Mouse (Mus musculus): Measurements from ENCODE around the gene Fcer2a. TPM values are rescaled to one million over a fixed set of nuclear protein-coding genes. Genes with fewer than 3 reads are reported as not detected.
A peak's percentile ranks its signal among the peaks of the same experiment; 100 is the strongest.

Gene Fcer2a
- polyA plus RNA-seq, 1 experiment from 2014 or later, result 0.14 TPM

GRCm38 (mm10) chr8:3645804-3646203 lies 48.2 kb downstream of the Fcer2a start:
- Histone ChIP-seq H3K27ac (ENCODE audit: low read length) (no peak overlapping the region), H3K4me1 (ENCODE audit: insufficient read depth, low read depth, low read length) (no peaks in the 10 kb centered on the region), H3K9ac (replicated peaks; ENCODE audit: low read depth) (no peak overlapping the region), H3K9me3 (ENCODE audit: low read length) (no peaks in the 10 kb centered on the region), H3K4me2 (replicated peaks; ENCODE audit: low read depth, low read length) (no peak overlapping the region), H3K36me3 (ENCODE audit: insufficient read depth, low read length) (no peaks in the 10 kb centered on the region), H3K27me3 (replicated peaks; ENCODE audit: insufficient read depth, low read length) (no peaks in the 10 kb centered on the region), H3K4me3 (ENCODE audit: low read depth, low read length) (no peak overlapping the region)
- 23% methylated on average over 5 of the region's 5 CpGs for WGBS
- DNase-seq (ENCODE audit: low spot score) (peak; percentile 82), ATAC-seq (peak; percentile 79)
- TF ChIP-seq CTCF (IDR thresholded peaks at IDR 0.05), result peak; percentile 54
- no peak for TF ChIP-seq EP300 (IDR thresholded peaks at IDR 0.05)

Other genes with a start within 250 kb of the Fcer2a start
- 7.8 and 9.1 TPM in 2 replicates for gene Pex11g, start 226.5 kb downstream of the Fcer2a start, polyA plus RNA-seq (2015; fragmentation: Nextera tagmentation; extraction: Ambion mirVana)
- not detected in 2 replicates for gene Tex45, start 223.3 kb downstream of the Fcer2a start, polyA plus RNA-seq (2015; fragmentation: Nextera tagmentation; extraction: Ambion mirVana)
- gene Zfp358, start 201.0 kb downstream of the Fcer2a start, polyA plus RNA-seq (2015; fragmentation: Nextera tagmentation; extraction: Ambion mirVana), result 29.8 and 31.6 TPM in 2 replicates
- gene Mcoln1, start 193.7 kb downstream of the Fcer2a start, polyA plus RNA-seq (2015; fragmentation: Nextera tagmentation; extraction: Ambion mirVana), result 38.5 and 40.0 TPM in 2 replicates
- gene Pnpla6, start 178.8 kb downstream of the Fcer2a start, polyA plus RNA-seq (2015; fragmentation: Nextera tagmentation; extraction: Ambion mirVana), result 18.1 and 19.0 TPM in 2 replicates
- 0.25 and 0.36 TPM in 2 replicates for gene C330021F23Rik, start 126.2 kb downstream of the Fcer2a start, polyA plus RNA-seq (2015; fragmentation: Nextera tagmentation; extraction: Ambion mirVana)
- 5.7 and 6.5 TPM in 2 replicates for gene Camsap3, start 106.9 kb downstream of the Fcer2a start, polyA plus RNA-seq (2015; fragmentation: Nextera tagmentation; extraction: Ambion mirVana)
- gene Xab2, start 72.9 kb downstream of the Fcer2a start, polyA plus RNA-seq (2015; fragmentation: Nextera tagmentation; extraction: Ambion mirVana), result 34.2 and 37.3 TPM in 2 replicates
- 117 and 119 TPM in 2 replicates for gene Pet100, start 72.6 kb downstream of the Fcer2a start, polyA plus RNA-seq (2015; fragmentation: Nextera tagmentation; extraction: Ambion mirVana)
- gene Pcp2, start 68.6 kb downstream of the Fcer2a start, polyA plus RNA-seq (2015; fragmentation: Nextera tagmentation; extraction: Ambion mirVana), result 0.08 TPM in 1 of 2 replicates, not detected in the other
- gene Stxbp2, start 63.2 kb downstream of the Fcer2a start, polyA plus RNA-seq (2015; fragmentation: Nextera tagmentation; extraction: Ambion mirVana), result 87.1 and 94.2 TPM in 2 replicates
- not detected in 2 replicates for gene Retn, start 38.4 kb downstream of the Fcer2a start, polyA plus RNA-seq (2015; fragmentation: Nextera tagmentation; extraction: Ambion mirVana)
- gene Mcemp1, start 28.4 kb downstream of the Fcer2a start, polyA plus RNA-seq (2015; fragmentation: Nextera tagmentation; extraction: Ambion mirVana), result 19.3 and 20.2 TPM in 2 replicates
- 6.9 and 9.1 TPM in 2 replicates for gene Fcor, start 21.8 kb downstream of the Fcer2a start, polyA plus RNA-seq (2015; fragmentation: Nextera tagmentation; extraction: Ambion mirVana)
- gene Trappc5, start 17.9 kb downstream of the Fcer2a start, polyA plus RNA-seq (2015; fragmentation: Nextera tagmentation; extraction: Ambion mirVana), result 29.2 and 30.0 TPM in 2 replicates
- gene Clec4g, start 26.5 kb upstream of the Fcer2a start, polyA plus RNA-seq (2015; fragmentation: Nextera tagmentation; extraction: Ambion mirVana), result 0.88 and 1.1 TPM in 2 replicates
- gene Cd209a, start 54.8 kb upstream of the Fcer2a start, polyA plus RNA-seq (2015; fragmentation: Nextera tagmentation; extraction: Ambion mirVana), result 0.64 and 0.72 TPM in 2 replicates
- gene Cd209e, start 160.1 kb upstream of the Fcer2a start, polyA plus RNA-seq (2015; fragmentation: Nextera tagmentation; extraction: Ambion mirVana), result not detected in 2 replicates
- gene Cd209d, start 184.4 kb upstream of the Fcer2a start, polyA plus RNA-seq (2015; fragmentation: Nextera tagmentation; extraction: Ambion mirVana), result not detected in 2 replicates
- gene Cd209b, start 232.7 kb upstream of the Fcer2a start, polyA plus RNA-seq (2015; fragmentation: Nextera tagmentation; extraction: Ambion mirVana), result not detected in 2 replicates